Mouse (Mus musculus): Measurements from ENCODE around the gene Gm21319.
"Not testable (repeated sequence)": the region's sequence is repeated elsewhere in the genome, so short reads cannot be mapped to it uniquely, and the experiment has no call there.

Gene Gm21319

GRCm38 (mm10) chr12:87775655-87776054 is at the start of gene Gm21319:
Gene Gm21319, minus strand, starts transcription at chr12:87775755.
- not testable (repeated sequence) for DNase-seq (ENCODE audit: low spot score)

DNA sequence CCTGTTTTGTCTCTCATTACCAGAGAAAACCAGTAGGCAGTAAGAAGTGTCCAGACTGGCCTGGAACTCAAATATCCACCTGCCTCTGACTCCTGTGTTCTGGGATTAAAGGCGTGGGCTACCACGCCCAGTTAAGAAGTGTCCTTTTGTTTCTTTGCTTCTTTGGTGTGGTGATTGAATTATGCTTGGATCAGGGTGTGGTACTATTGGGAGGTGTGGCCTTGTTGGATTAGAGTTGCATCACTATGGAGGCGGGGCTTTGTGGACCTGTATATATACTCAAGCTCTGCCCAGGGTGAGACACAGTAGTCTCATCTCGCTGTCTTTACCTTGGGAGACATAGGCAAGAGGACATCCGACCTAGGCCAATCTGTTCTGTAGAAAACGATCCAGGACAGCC is 40.7 kb upstream of the Gm21319 start, which contains the start of gene BB287469:
Gene BB287469 (plus strand): TSS at position 301 of the 400 bp plus-strand sequence.
- DNase-seq (ENCODE audit: low spot score) = not testable (repeated sequence)

DNA sequence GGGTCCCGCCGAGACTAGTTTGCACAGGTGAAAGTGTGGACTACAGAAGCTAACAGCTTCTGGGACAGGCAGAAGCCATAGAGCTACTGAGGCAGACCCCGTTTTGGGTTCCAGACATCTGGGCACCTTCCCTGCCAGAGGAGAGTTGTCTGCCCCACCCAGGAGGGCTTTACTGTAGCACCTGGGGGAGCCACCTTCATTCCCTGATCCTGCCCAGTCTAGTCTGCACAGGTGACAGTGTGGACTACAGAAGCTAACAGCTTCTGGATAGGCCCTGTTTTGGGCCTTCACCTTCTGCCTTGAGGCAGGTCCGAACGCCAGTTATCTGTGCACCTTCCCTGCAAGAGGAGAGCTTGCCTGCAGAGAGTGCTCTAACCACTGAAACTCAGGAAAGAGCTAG is 22.4 kb upstream of the Gm21319 start:
- not testable (repeated sequence) for DNase-seq (ENCODE audit: low spot score)

GRCm38 (mm10) chr12:87795212-87795611 is 19.7 kb upstream of the Gm21319 start, which contains the start of gene Gm21936:
Gene Gm21936, plus strand, starts transcription at chr12:87795512.
- DNase-seq (ENCODE audit: low spot score) = not testable (repeated sequence)
